Mouse (Mus musculus) Muller cell, postnatal 12 days (primary cell): ENCODE measurements around the gene BC035947.
"Not testable (repeated sequence)": the region's sequence is repeated elsewhere in the genome, so short reads cannot be mapped to it uniquely, and the experiment has no call there.

Experiments used
- DNase-seq: peaks from one replicate; pipeline ENCODE4 v3.0.0-alpha.2; 2015; ENCODE audit errors: inconsistent ontology term

The BC035947 gene

DNA sequence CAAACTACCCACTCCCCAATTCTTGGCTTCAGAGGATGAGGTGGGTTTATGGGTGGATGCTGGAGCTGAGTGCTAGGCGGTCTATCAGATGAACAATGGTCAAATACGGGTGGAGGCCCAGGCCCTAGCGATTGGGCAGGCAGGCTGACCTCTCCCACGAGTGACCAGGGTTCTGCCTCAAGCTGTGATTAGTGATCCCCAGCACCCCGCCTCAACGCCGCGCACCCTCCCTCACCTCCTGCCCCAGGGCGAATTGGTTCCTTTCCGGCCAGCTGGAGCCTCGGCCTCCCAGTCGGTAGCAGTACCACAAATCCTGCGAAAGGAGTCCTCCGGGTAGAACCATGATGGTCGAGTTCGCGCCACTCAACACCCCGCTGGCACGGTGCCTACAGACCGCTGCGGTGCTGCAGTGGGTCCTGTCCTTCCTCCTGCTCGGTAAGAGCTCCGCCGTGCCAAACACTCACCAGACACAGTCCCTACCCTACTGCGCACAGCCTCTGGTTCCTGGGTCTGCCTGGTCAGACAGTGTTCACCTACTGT, at the start of gene BC035947:
BC035947 (minus strand) TSS at position 538 of the 540 bp plus-strand sequence.
- DNase-seq: no peak

DNA sequence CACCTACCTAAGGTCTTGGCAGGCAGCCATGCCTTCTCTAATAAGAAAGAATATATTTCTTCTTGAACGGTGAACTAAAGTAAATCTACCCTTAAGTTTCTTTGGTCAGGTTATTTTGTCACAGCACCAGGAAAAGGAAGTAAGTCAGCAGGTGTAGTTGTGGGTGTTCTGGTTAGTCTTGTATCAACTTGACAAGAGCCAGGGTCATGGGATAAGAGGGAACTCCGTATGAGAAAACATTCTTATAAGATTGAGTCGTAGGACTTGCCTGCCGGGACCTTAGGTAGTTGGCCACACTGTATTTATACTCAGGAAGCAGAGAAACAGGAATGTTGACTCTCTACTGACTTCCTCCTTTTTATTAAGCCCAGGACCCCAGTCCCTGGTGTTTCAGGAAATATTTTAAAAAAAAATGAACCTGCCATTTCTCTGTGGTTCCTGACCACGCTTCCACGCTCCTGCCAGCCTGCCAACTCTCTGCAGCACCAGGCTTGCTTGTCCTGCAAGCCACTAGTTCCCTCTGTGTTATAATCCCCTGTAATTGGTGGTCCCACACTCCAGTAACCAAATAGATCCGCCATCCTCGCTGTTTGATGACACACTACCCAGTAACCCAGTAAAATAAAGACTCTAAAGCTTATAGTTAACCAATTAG, 42.2 kb upstream of the BC035947 start:
- DNase-seq: no peak

GRCm38 (mm10) chr1:78548961-78549360, 37.0 kb upstream of the BC035947 start:
- DNase-seq: peak; percentile 81

GRCm38 (mm10) chr1:78546258-78546657, 34.3 kb upstream of the BC035947 start:
- no peak for DNase-seq

GRCm38 (mm10) chr1:78543631-78544030, 31.7 kb upstream of the BC035947 start:
- not testable (repeated sequence) for DNase-seq

DNA sequence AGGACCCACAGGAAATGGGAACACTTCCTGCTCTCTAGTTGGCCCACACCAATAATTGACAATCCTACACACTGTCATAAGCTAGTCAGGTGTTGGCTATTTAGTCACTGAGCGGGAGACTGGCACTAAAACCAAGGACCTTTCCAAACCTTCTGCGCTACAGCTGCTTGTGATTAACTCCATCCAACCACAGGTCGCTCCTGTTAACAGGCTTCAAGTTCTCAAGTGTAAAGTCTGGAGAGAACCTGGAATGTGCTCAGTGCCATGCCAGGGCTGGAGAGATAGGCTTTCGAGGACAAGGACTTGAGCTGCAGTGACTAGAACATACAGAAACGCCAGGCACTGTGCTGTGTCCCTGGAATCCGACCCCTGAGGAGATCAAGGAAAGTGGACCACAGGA, 27.2 kb upstream of the BC035947 start:
- DNase-seq: no peak

DNA sequence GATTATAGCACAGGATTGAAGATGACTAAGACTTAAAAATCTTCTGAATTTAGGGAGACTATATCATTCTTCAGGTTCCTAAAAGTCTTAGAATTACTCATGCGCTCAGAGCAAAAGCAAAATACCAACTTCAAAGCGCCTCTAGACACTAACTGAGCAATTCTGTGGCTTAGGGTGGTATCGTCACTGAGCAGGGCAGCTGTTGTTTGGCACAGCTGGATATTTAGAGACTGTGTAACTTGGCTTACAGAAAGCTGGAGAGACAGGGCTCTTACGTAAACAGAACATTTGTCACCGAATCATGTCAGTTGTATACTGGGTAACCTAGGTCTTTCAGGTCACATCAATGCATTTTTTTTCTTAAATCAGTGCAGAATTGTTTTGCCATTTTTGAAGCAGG, 26.4 kb upstream of the BC035947 start:
- DNase-seq: peak; percentile 50

GRCm38 (mm10) chr1:78537494-78538010, 25.6 kb upstream of the BC035947 start:
- peak; percentile 93 for DNase-seq

GRCm38 (mm10) chr1:78536310-78537164, 24.6 kb upstream of the BC035947 start:
- peak; percentile 63 for DNase-seq

GRCm38 (mm10) chr1:78534428-78535150, 22.6 kb upstream of the BC035947 start:
- DNase-seq: no peak

DNA sequence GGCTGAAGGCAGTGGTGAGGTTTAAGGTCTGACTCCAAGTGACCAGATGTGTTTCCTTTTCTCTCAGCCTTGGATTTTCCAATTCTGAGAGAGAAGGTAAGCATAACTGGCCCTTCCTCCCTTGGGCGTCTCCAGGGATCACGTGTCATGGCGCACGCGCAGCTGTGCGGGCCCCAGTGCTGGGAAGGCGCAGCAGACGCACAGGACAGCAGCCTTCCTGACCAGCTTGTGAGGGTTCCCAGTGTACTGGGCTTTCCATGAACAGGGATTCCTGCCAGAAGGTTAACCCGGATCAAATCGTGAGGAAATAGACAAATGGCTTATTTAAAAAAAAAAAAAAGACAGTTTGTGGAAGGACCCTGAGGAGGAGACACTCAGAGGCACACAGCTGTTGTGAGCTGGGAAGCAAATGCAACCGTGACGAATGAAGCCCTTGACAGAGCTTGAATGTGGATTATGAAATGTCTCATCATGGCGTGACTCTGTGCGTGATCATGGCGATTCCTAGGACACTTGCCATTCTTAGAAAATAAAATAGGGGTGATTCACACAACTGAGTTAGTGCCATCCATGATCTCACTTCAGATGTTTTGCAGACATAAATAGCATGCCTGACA, 20.3 kb upstream of the BC035947 start:
- no peak for DNase-seq

GRCm38 (mm10) chr1:78530500-78531215, 18.7 kb upstream of the BC035947 start:
- DNase-seq: no peak

DNA sequence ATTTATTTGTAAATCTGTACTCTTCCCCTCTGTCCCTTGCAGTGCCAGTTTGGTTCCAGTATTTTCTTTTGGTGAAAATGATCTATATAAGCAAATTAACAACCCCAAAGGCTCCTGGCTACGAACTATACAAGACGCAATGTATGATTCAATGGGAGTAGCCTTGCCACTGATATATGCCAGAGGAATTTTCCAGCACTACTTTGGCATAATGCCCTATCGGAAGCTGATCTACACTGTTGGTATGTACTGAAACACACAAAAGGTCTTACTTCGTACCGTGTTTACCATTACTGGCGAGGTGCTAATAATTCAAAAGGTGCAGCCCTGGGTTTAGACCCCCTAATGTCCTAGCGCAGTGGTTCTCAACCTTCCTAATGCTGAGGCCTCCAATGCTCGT, 17.1 kb upstream of the BC035947 start:
- DNase-seq: no peak

GRCm38 (mm10) chr1:78528356-78528755, 16.4 kb upstream of the BC035947 start:
- no peak for DNase-seq

DNA sequence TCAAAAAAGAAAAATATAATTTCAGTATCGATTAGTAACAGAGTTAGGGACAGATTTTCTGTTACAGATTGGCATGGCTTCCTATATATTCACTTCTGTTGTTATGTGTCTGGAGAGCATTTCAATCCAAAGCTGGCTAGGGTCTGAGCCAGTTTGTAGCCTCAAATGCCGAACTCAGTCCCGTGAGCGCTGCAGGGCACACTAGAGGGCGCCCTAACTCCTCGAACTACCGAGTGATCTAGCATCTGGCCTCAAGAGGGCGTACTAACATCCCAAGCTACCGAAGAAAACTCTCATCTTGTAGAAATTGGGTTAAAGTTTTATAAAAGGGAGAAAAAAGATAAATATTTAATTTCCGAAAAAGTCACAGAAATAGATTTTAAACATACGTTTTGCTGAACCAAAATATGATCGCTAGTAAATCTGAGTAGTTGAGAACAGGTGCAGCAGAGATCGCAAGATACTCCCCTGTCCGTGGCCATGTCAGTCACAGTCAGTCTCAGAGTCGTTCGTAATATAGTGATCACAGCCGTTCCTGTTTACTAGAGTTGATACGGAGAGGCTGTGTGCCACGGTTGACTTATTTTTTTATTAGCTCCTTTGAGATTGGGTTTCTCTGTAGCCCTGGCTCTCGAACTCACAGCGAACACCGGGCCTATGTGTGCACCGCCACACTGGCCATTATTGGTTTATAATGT, 13.4 kb upstream of the BC035947 start:
- no peak for DNase-seq

- DNase-seq: no peak
Measured at GRCm38 (mm10) chr1:78518907-78519306, 6.9 kb upstream of the BC035947 start.

DNA sequence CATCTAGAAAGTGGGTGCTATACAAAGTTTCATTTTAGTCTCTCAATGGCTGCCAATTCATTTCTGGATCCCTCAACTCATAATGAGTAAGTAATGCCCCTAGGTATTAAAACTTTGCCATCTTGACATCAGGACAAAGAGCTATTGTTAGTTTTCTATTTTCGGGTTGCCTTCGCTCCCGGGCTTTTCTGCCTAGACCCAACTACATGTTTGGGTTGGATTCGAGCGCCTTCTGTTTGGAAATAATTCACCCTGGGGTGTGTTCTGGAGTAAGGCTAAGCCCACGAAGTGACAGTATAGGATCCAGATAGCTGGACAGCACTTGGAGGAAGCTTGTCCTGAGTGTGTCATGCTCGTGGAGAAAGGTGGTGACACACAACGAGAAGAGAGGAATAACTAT, 798 bp upstream of the BC035947 start:
- DNase-seq: no peak

GRCm38 (mm10) chr1:78510862-78511261, 1.1 kb downstream of the BC035947 start, which contains the start of gene Mogat1:
TSS of gene Mogat1 (plus strand) at chr1:78510991.
- no peak for DNase-seq

DNA sequence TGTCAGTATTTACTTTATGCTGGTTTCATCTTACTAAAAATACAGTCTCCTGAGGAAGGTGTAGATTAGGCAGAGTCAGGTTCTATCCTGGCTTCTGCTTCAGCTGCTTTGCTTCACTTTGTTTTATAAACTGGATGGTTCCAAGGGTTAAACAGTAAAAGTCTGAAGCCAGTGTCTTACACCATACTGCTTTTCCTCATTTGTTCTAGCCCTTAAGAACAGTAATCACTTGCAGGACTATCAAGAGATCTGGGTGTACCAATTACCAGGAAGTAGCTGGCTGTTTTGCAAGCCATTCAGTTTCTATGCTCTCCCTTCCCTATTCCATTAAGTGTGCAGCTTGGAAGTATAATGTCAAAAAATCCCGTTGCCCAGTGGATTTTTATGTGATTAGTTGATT, 4.8 kb downstream of the BC035947 start:
- DNase-seq: no peak

DNA sequence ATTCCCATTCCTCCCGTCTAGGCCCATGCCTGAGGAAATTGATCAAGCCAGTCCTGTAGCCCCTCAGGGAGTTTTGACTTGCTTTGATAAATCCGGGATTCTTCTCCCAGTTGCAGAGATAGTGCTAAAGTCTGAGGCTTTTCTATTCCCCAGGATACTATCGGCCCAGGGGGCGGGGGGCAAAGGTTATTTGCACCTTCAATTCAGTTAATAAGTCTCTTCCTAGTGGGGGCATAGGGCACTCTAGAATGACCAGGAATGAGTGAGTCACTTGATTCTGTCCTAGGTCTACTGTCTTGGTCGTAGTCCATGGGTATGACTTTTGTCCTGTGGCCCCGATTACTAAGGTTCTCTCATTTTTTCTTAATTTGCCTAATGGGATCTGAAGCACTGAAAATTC, 9.4 kb downstream of the BC035947 start:
- DNase-seq: no peak
